Mouse (Mus musculus): ENCODE results near the gene Cep128. TPM values are rescaled to one million over a fixed set of nuclear protein-coding genes. Genes with fewer than 3 reads are reported as not detected.
"Not testable (repeated sequence)": the region's sequence is repeated elsewhere in the genome, so short reads cannot be mapped to it uniquely, and the experiment has no call there.

Cep128 gene
- 62.2 and 81.3 TPM in 2 replicates for total RNA-seq (2014; fragmentation: Nextera tagmentation)
- 49.6 and 87.1 TPM in 2 replicates for total RNA-seq (2017)

- peak; percentile 95 for ATAC-seq (replicated peaks; ENCODE audit: low FRiP score, low TSS enrichment, poor library complexity, severe bottlenecking)
These were observed at the start of gene Cep128, which contains the start of gene Tshr for GRCm38 (mm10) chr12:91384281-91385017. Cep128 (minus strand) TSS chr12:91384409. Tshr (plus strand) TSS chr12:91384563.

GRCm38 (mm10) chr12:91427129-91427528 is 42.9 kb upstream of the Cep128 start:
- no peak for ATAC-seq (replicated peaks; ENCODE audit: low FRiP score, low TSS enrichment, poor library complexity, severe bottlenecking)

DNA sequence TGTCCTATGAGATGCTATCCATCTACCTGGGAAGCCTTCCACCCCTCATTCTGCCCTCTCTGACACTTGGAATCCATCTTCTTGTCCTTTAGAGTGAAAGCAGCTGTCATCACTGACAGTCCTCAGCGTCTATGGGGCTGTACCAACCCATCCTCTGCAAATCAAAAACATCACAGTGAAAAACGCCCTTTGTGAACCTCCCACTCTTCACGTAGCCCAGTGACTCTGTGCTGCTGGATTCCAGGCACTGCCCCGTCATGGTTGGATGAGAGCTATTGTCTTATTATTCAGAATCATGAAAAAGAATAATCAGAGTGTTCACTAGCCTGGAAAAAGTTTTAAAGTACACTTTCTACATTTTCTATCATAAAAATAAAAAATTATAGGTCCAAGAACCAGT is 42.3 kb upstream of the Cep128 start:
- no peak for ATAC-seq (replicated peaks; ENCODE audit: low FRiP score, low TSS enrichment, poor library complexity, severe bottlenecking)

- ATAC-seq (replicated peaks; ENCODE audit: low FRiP score, low TSS enrichment, poor library complexity, severe bottlenecking) = peak; percentile 98
These were observed 39.1 kb upstream of the Cep128 start for GRCm38 (mm10) chr12:91423125-91423820.

- no peak for ATAC-seq (replicated peaks; ENCODE audit: low FRiP score, low TSS enrichment, poor library complexity, severe bottlenecking)
These were observed 37.1 kb upstream of the Cep128 start for GRCm38 (mm10) chr12:91421272-91421671.

DNA sequence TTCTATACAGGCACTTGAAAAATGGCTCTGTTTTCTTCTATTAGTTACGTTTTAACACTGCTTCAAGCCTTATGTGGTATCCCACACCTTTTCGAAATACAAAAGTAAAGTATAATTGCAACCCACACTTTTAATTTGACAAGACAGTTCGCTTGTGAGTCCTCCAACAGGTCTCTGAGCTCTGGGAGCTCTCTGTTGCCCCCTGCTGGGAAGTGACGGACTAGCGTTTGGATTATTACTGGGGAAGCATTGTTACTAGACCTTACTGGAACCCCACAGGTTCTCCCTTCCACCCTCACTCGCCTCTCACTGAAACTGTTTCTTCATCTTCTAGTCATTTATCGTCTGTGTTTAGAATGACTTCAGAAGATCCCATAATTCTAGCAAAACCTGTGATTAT is 34.6 kb upstream of the Cep128 start:
- ATAC-seq (replicated peaks; ENCODE audit: low FRiP score, low TSS enrichment, poor library complexity, severe bottlenecking) = no peak; the same call in 1 of the 2 replicates

DNA sequence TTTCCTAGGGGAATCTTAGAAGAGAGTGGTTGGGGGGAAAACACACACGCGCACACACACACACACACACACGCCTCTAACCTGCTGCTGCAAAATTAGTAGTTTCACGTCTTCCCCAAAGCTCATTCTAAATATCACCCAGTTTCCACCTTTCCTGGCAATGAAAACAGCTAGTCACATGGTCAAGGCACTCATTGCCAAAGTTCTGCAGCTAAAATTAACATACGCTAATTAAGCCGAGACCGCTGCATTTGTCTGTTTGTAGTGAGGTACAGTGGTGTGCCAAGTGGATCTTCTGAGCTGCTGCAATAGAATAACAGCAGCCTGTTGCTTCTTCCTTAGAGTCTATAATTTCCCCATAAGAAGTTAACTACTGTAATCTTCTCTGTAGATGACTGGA is 32.6 kb upstream of the Cep128 start:
- no peak for ATAC-seq (replicated peaks; ENCODE audit: low FRiP score, low TSS enrichment, poor library complexity, severe bottlenecking)

DNA sequence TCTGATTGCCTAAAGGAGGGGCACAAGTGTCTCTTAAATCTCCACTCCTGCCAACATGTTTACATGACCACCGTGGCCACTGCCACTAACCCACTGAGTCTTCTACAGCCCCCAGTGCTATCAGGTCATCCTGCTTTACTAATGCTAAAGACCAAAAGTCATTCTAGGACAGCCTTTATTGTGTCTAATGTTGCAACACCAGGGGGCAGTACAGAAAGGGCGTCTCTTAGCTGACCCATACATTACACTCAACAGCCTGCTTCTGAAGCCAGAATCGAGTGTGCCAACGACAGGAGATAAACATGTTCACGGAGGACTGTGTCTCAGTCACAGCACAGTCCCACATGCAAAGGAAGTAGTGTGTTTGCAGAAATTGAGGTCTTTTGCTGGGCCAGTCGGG is 30.9 kb upstream of the Cep128 start:
- ATAC-seq (replicated peaks; ENCODE audit: low FRiP score, low TSS enrichment, poor library complexity, severe bottlenecking) = peak; percentile 53; the same call in 1 of the 2 replicates

- ATAC-seq (replicated peaks; ENCODE audit: low FRiP score, low TSS enrichment, poor library complexity, severe bottlenecking) = no peak
These were observed 28.4 kb upstream of the Cep128 start for GRCm38 (mm10) chr12:91412461-91413182.

DNA sequence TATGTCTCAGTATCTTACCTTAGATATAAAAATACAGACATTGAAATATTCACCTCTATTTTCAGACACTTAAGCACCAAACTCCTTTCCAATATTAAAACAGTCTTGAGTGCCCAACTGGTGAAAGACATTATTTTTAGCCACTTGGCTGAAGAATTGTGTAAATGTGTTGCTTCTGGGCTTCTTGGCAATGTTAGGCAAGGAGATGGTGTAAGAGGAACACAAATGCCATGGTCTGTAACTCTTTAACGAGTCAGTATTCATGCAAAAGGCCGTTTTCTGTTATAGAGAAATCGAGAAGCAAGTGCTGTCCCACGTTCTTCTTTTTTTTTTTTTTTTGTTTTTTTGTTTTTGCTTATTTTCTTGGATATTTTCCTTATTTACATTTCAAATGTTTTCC is 26.1 kb upstream of the Cep128 start:
- no peak for ATAC-seq (replicated peaks; ENCODE audit: low FRiP score, low TSS enrichment, poor library complexity, severe bottlenecking)

GRCm38 (mm10) chr12:91401049-91401352 is 16.8 kb upstream of the Cep128 start:
- no peak for ATAC-seq (replicated peaks; ENCODE audit: low FRiP score, low TSS enrichment, poor library complexity, severe bottlenecking)

GRCm38 (mm10) chr12:91400232-91401048 is 16.2 kb upstream of the Cep128 start:
- ATAC-seq (replicated peaks; ENCODE audit: low FRiP score, low TSS enrichment, poor library complexity, severe bottlenecking) = peak; percentile 95

DNA sequence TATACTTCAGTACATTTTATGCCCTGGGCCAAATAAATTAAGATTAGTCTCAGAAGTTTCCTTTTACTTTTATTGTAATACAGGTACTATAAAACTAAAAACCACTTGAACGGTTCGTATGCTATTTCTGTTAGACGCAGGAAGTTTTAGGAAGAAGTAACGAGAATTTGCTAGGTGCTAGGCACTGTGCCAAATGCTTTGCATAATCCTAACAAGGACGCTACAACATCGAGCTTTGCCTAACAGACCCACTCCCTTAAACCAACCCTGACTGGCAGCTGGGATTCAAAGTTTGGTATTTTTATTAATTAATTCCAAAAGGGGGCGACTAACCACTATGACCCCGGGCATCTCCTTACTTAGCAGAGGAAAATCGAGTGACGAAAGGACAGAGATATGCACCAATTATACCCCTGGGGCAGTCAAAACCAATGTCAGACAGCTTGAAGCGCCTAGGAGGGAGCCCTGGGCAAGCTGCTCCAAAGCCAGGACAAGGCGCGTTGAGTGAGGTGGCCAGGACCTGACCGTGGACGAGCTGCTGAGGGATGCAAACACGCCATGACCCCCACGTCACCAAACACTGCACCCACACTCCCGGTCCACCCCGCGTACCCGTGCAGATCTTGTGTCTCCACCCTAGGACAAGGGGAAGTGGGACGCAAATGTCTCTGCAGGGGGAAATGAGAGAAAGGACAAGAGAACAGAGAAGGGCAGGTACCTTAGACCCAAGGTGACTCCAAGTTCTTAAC is 519 bp downstream of the Cep128 start:
- ATAC-seq (replicated peaks; ENCODE audit: low FRiP score, low TSS enrichment, poor library complexity, severe bottlenecking) = peak; percentile 39

- no peak for ATAC-seq (replicated peaks; ENCODE audit: low FRiP score, low TSS enrichment, poor library complexity, severe bottlenecking)
These were observed 15.0 kb downstream of the Cep128 start for GRCm38 (mm10) chr12:91369173-91369572.

DNA sequence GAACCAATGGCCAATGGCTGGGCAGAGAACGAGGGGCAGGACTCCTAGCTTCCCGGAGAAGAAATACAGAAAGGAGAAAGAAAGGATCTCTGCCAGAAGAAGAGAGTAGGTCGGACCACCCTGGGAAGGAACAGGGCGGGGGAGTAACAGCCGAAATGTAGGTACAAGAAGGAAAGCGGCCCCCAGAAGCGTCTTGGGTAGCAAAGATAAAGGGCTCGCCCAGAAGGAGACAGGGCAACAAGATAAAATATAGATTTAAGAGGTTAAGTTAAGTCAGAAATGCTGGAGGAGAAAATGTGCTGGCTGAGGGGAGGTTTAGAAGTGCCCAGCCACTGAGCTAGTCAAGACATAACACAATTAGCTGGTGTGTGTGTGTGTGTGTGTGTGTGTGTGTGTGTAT is 30.4 kb downstream of the Cep128 start:
- ATAC-seq (replicated peaks; ENCODE audit: low FRiP score, low TSS enrichment, poor library complexity, severe bottlenecking) = peak; percentile 88

DNA sequence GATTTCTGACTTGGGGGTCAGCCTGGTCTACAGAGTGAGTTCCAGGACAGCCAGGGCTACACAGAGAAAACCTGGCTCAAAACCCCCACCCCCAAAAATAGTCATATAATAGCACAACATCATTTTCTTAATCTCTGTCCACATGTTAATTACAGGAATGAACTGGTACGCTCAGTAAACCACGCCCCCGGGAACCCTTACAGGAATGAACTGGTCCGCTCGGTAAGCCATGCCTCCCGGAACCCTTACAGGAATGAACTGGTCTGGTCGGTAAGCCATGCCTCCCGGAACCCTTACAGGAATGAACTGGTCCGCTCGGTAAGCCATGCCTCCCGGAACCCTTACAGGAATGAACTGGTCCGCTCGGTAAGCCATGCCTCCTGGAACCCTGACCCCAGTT is 45.6 kb downstream of the Cep128 start:
- not testable (repeated sequence) for ATAC-seq (replicated peaks; ENCODE audit: low FRiP score, low TSS enrichment, poor library complexity, severe bottlenecking)

DNA sequence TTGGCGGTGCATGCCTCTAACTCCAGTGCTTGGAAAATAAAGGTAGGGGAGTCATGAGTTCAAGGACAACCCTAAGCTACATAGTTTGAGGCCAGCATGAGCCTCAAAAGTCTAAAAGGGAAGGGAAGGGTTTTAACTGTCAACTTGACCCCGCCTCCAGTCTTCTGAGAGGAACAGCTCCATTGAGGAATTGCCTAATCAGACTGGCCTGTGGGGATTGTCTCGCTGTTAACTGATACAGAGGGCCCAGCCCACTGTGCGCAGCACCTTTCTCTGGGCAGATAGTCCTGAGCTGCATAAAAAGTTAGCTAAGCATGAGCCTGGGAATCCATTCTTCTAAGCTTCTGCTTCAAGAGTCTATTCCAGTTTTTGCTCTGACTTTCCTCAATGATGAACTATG is 56.7 kb downstream of the Cep128 start:
- ATAC-seq (replicated peaks; ENCODE audit: low FRiP score, low TSS enrichment, poor library complexity, severe bottlenecking) = peak; percentile 95

DNA sequence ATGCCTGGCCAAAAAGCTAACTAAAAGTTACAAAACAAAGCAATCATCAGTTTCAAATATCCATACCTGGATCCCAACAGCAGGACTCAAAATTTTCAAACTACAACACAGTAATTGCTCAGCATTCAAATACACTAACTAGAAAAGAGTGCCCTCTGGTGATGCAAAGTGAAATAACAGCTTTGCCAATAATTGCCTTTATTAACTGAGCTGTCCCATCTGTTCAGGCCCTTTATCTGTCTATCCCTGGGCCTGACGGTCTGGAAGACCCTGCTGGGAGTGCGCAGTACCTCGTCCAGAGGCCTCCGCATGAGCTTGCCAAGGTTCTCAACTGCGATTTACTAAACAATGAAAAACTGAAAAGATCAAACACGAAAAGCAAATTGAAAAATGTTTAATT is 58.1 kb downstream of the Cep128 start:
- peak; percentile 69 for ATAC-seq (replicated peaks; ENCODE audit: low FRiP score, low TSS enrichment, poor library complexity, severe bottlenecking)

GRCm38 (mm10) chr12:91315026-91315425 is 69.2 kb downstream of the Cep128 start:
- no peak for ATAC-seq (replicated peaks; ENCODE audit: low FRiP score, low TSS enrichment, poor library complexity, severe bottlenecking)
